Mouse (Mus musculus): ENCODE measurements around the gene Gbp2.

- TF ChIP-seq POLR2A (IDR thresholded peaks at IDR 0.05; ENCODE audit: insufficient read depth, low read length) (no peak), CTCF (IDR thresholded peaks at IDR 0.05; ENCODE audit: low read depth, low read length) (no peak)
These were observed 1.7 kb upstream of the Gbp2 start for GRCm38 (mm10) chr3:142618658-142619057.

Data from ES-Bruce4 (cell line).